In the genomic region with DNA sequence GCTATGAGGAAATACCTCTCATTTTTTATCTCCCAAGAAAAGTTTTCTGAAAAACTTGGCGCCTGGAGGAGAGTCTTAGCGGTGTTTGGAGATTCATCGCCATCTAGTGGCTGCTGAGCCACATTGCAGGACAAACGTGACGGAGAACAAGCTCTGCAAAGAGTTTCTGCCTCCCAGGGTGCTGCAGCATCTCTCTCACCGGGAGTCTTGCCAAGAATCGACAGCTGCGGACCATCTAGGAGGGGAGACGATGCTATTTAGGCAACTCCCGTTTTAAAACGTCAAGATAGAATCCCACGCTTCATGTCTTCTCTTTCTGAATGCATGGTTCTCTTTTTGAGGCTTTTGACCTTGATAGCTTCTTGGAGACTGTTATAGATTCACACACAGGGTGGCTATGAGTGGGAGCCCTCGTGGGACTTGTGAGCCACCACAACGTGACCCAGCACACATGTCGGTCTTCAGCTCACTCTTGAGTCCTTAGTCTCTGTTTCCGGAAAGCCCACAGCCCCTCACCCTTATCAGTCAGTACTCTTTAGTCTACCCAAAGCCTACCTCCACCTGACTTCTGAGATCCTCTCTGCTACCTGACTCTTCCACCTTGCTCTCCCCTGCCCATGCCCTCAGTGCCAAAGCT, we compare ENCODE assay signal across 8 mouse cellular contexts.
DNase-seq lines count a peak whose midpoint lies in the region; ATAC-seq and TF ChIP-seq lines count a peak whose summit lies in the region.

No protein-coding gene starts in this region.

- no peaks in the 10 kb centered on the region for H3K9me3 ChIP-seq in ES-Bruce4 (replicated peaks; ENCODE audit: control insufficient read depth, insufficient read depth, low read length, poor library complexity, severe bottlenecking)
- no peaks in the 10 kb centered on the region for H3K9me3 ChIP-seq in forebrain, postnatal 0 days (ENCODE audit: low read length)
- no peaks in the 10 kb centered on the region for H3K9me3 ChIP-seq in neural tube, embryonic 15.5 days (replicated peaks)

- no peak overlapping the region for H3K4me3 ChIP-seq in ES-Bruce4 (ENCODE audit: low read depth, low read length)
- H3K4me3 ChIP-seq in forebrain, postnatal 0 days (ENCODE audit: low read depth, low read length): no peak overlapping the region
- no peak overlapping the region for H3K4me3 ChIP-seq in lung, adult 2 months (replicated peaks; ENCODE audit: extremely low read depth, low read depth, low read length)
- no peak overlapping the region for H3K4me3 ChIP-seq in neural tube, embryonic 15.5 days (replicated peaks)

- TF ChIP-seq CTCF in ES-Bruce4 (IDR thresholded peaks at IDR 0.05; ENCODE audit: low read depth, low read length): peak; percentile 70
- peak; percentile 88 for TF ChIP-seq CTCF in forebrain, postnatal 0 days (IDR thresholded peaks at IDR 0.05; ENCODE audit: low read depth)
- TF ChIP-seq CTCF in lung, adult 2 months (IDR thresholded peaks at IDR 0.05; ENCODE audit: insufficient read depth, low read length): peak; percentile 89

- H3K9ac ChIP-seq in ES-Bruce4 (ENCODE audit: low read depth, poor library complexity, severe bottlenecking): no peak overlapping the region
- H3K9ac ChIP-seq in forebrain, postnatal 0 days: no peak overlapping the region
- no peak overlapping the region for H3K9ac ChIP-seq in neural tube, embryonic 15.5 days (replicated peaks)

- H3K27ac ChIP-seq in ES-Bruce4 (ENCODE audit: insufficient read depth, low read length): no peak overlapping the region
- no peak overlapping the region for H3K27ac ChIP-seq in forebrain, postnatal 0 days (ENCODE audit: low read depth, low read length)
- H3K27ac ChIP-seq in neural tube, embryonic 15.5 days (replicated peaks): no peak overlapping the region

- 11% methylated on average over 16 of the region's 16 CpGs for WGBS in forebrain, postnatal 0 days
- 9% methylated on average over 16 of the region's 16 CpGs for WGBS in lung, adult 2 months
- WGBS in neural tube, embryonic 15.5 days: 13% methylated on average over 16 of the region's 16 CpGs

- no peak for TF ChIP-seq POLR2A in ES-Bruce4 (IDR thresholded peaks at IDR 0.05; ENCODE audit: insufficient read depth, low read length)
- TF ChIP-seq POLR2A in lung, adult 2 months (IDR thresholded peaks at IDR 0.05; ENCODE audit: borderline replicate concordance, extremely low read depth, low read depth, low read length): no peak

- no peak for TF ChIP-seq EP300 in ES-Bruce4 (IDR thresholded peaks at IDR 0.05; ENCODE audit: insufficient read depth, low read depth, low read length)

- peak; percentile 86 for ATAC-seq in forebrain, postnatal 0 days
- ATAC-seq in neural tube, embryonic 15.5 days (ENCODE audit: low FRiP score): peak; percentile 62; the same call in 1 of the 2 replicates

- DNase-seq in cerebellum, adult 11-12 months: peak; percentile 55
- DNase-seq in forebrain, postnatal 0 days: peak; percentile 95
- peak; percentile 81 to 83 for DNase-seq in heart, postnatal 36 days
- peak; percentile 73 to 90 for DNase-seq in layer of hippocampus, adult 18-20 months (ENCODE audit: low spot score in 2 of 2)
- DNase-seq in lung, adult 2 months: peak; percentile 63
- peak; percentile 18 to 23 for DNase-seq in thymus, adult 18-20 months

- intact Hi-C loops in heart, postnatal 36 days (cut with DNase I): loop anchor here (10.0 kb wide), 1 partner anchor 220 kb away; no protein-coding TSS in a partner anchor

- H3K27me3 ChIP-seq in ES-Bruce4 (ENCODE audit: control insufficient read depth, insufficient read depth, low read length, poor library complexity, severe bottlenecking): no peaks in the 10 kb centered on the region
- H3K27me3 ChIP-seq in forebrain, postnatal 0 days (ENCODE audit: insufficient read depth, low read length): no peaks in the 10 kb centered on the region
- H3K27me3 ChIP-seq in neural tube, embryonic 15.5 days (replicated peaks): no peaks in the 10 kb centered on the region

- H3K4me2 ChIP-seq in forebrain, postnatal 0 days (ENCODE audit: low read depth): no peak overlapping the region
- peak overlapping the region; percentile 35 for H3K4me2 ChIP-seq in neural tube, embryonic 15.5 days

- H3K36me3 ChIP-seq in ES-Bruce4 (ENCODE audit: control insufficient read depth, insufficient read depth, low read length, poor library complexity, severe bottlenecking): no peaks in the 10 kb centered on the region
- H3K36me3 ChIP-seq in forebrain, postnatal 0 days (ENCODE audit: insufficient read depth): no peaks in the 10 kb centered on the region
- H3K36me3 ChIP-seq in neural tube, embryonic 15.5 days: no peaks in the 10 kb centered on the region

- no peaks in the 10 kb centered on the region for H3K4me1 ChIP-seq in ES-Bruce4 (ENCODE audit: control insufficient read depth, insufficient read depth, low read length)
- no peaks in the 10 kb centered on the region for H3K4me1 ChIP-seq in forebrain, postnatal 0 days (ENCODE audit: insufficient read depth)
- H3K4me1 ChIP-seq in lung, adult 2 months (ENCODE audit: control insufficient read depth, insufficient read depth, low read length): no peaks in the 10 kb centered on the region
- H3K4me1 ChIP-seq in neural tube, embryonic 15.5 days: peaks cover 10% of the 10 kb centered on the region

Comparison
In these comparisons a context has a peak if more than half of its experiments do, and no peak if none do; other contexts are left out.
1. DNase-seq: peak in every context shown above with its lines; median percentile 95 in forebrain, postnatal 0 days; 82 in heart, postnatal 36 days; 82 in layer of hippocampus, adult 18-20 months; 63 in lung, adult 2 months; 55 in cerebellum, adult 11-12 months; 20 in thymus, adult 18-20 months.